Mouse (Mus musculus) cerebellum, postnatal 25 days (tissue): ENCODE measurements at regions not wholly inside any gene's neighbourhood (a gene's known extent, or its start where the extent isn't known, plus 50 kb on each side); places are given as distances from the start of the nearest gene placed in this dataset.
A peak's percentile ranks its signal among the peaks of the same experiment; 100 is the strongest.

Experiments used
- DNase-seq, 2 experiments: peaks; one replicate each; pipeline ENCODE4 v3.0.0; 2021; ENCODE audit warnings: mixed read lengths in 2 of 2

GRCm38 (mm10) chr1:101113266-101113849 is 1340.8 kb downstream of the Cntnap5b start:
- no peak for DNase-seq

DNA sequence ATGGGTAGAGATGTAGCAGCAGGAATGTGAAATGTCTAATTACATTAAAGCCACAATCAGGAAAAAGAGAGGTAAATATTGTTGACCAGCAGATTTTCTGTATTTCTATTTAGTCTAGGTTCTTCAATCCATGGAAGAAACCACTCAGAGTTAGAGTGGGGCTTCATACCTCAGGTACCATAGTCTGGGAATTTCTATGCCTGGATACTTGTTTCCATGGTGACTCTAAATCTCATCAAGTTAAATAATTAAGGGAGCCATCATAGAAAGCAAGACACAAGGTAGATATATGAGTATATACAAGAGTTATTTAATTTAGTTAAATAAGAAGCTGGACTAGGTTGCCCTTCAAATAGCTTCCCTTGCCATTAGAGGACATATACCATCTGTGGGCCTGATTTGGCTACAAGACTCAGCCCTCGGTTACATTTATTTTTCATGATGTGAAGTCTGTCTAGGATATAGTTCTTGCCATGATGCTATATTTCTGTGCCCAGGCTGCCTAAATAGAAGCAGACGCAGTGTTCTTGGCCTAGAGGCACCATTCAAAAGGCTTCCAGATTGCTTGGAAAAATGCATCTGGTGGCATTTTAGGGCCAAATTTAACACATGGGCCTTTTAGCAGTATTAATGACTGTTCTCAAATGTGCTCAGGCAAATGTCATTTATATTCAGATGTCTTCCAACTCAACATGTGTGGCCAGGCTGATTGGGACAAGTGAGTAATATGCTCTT is 1349.7 kb downstream of the Cntnap5b start:
- DNase-seq = peak; percentile 8 to 24

DNA sequence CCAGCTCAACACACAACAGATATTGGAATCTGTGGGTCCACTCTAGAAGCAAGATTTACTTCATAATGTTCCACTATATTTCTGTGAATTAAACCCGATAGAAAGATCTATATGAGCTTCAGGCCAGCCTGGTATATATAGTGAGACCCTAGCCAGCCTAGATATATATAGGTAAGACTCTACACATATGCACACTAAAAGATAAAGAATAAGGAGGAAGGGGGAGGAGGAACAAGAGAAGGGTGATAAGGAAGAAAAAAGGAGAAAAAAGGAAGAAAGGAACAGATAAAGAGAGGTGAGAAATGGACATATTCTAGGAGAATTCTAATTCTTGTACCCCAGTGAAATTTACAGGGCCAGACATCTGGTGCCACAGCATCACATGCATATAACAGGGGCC is 1354.7 kb downstream of the Cntnap5b start:
- no peak for DNase-seq

DNA sequence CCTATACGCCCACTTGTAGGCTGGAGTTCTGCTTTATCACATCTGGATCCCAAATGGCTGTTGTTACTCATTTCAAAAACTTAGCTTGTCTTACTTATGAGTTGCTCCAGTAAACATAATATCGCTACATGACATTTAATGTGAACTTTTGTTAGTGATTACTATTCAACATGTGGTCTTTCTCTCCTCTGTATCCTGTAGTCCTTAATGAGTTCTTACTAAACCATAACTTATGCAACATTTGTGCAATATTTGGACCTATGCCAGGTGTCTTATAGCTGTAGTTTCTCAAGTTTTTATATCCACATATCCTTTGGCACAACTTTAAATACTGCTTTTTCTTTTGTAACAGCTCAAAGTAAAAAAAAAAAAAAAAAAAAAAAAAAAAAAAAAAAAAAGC is 1394.1 kb downstream of the Cntnap5b start:
- DNase-seq = no peak
